22 mouse cellular contexts compared by ENCODE assay signal in genomic region chr4:51599984-51600747, GRCm38 (mm10).
"Had no signal": no experiment of that assay in that cellular context is flagged by ENCODE, and none has a peak within 500 bp of the region (broad histone marks: within the 10 kb centered on the region; RNA-seq: fewer than 3 reads in every experiment).

No protein-coding gene starts in this region.

- H3K4me3 ChIP-seq: kidney, embryonic 15.5 days; limb, embryonic 10.5 days; limb, embryonic 13.5 days; liver, embryonic 12.5 days; liver, embryonic 15.5 days; lung, embryonic 15.5 days; megakaryocyte, embryonic 14.5 days; neural tube, embryonic 12.5 days; neural tube, embryonic 15.5 days; stomach, embryonic 15.5 days had no signal

- ATAC-seq: liver, embryonic 12.5 days had no signal

- H3K36me3 ChIP-seq: kidney, embryonic 15.5 days; limb, embryonic 10.5 days; limb, embryonic 13.5 days; liver, embryonic 12.5 days; liver, embryonic 15.5 days; lung, embryonic 15.5 days; neural tube, embryonic 12.5 days; neural tube, embryonic 15.5 days; stomach, embryonic 15.5 days had no signal

- DNase-seq: kidney, adult 8-10 months; kidney, postnatal 10 days; kidney, postnatal 36 days; liver; lung, adult 18-20 months; lung, postnatal 10 days; lung, postnatal 36 days; midbrain, embryonic 14.5 days; retina, postnatal 1 day; right cerebral cortex, postnatal 25 days; spleen, adult 18-20 months; thymus, postnatal 25 days had no signal

- H3K27ac ChIP-seq: kidney, embryonic 15.5 days; limb, embryonic 10.5 days; limb, embryonic 13.5 days; liver, embryonic 12.5 days; liver, embryonic 15.5 days; lung, embryonic 15.5 days; neural tube, embryonic 12.5 days; neural tube, embryonic 15.5 days; stomach, embryonic 15.5 days had no signal

- H3K9me3 ChIP-seq: kidney, embryonic 15.5 days; limb, embryonic 10.5 days; limb, embryonic 13.5 days; liver, embryonic 12.5 days; liver, embryonic 15.5 days; lung, embryonic 15.5 days; neural tube, embryonic 12.5 days; neural tube, embryonic 15.5 days; stomach, embryonic 15.5 days had no signal

- H3K27me3 ChIP-seq: kidney, embryonic 15.5 days; limb, embryonic 13.5 days; liver, embryonic 12.5 days; liver, embryonic 15.5 days; lung, embryonic 15.5 days; megakaryocyte, embryonic 14.5 days; neural tube, embryonic 12.5 days; neural tube, embryonic 15.5 days; stomach, embryonic 15.5 days had no signal

- H3K4me1 ChIP-seq: kidney, embryonic 15.5 days; limb, embryonic 10.5 days; limb, embryonic 13.5 days; liver, embryonic 12.5 days; liver, embryonic 15.5 days; lung, embryonic 15.5 days; megakaryocyte, embryonic 14.5 days; neural tube, embryonic 12.5 days; neural tube, embryonic 15.5 days; stomach, embryonic 15.5 days had no signal
